Mouse (Mus musculus): Measurements from ENCODE around the gene Gm9603. TPM values are rescaled to one million over a fixed set of nuclear protein-coding genes. Genes with fewer than 3 reads are reported as not detected.

Gm9603 gene
- polyA plus RNA-seq (2015; fragmentation: Nextera tagmentation; extraction: Ambion mirVana), result not detected in 2 replicates

GRCm38 (mm10) chr14:5687357-5687756, at the start of gene Gm9603:
Gene Gm9603, minus strand, starts transcription at chr14:5687457.

GRCm38 (mm10) chr14:5632928-5633327, 54.3 kb downstream of the Gm9603 start, which contains the start of gene Gm8265:
Gene Gm8265, minus strand, starts transcription at chr14:5633028.

Other genes with a start within 250 kb of the Gm9603 start
- 0.13 TPM in 1 of 2 replicates, not detected in the other for gene Gm3194, start 232.0 kb downstream of the Gm9603 start, polyA plus RNA-seq (2015; fragmentation: Nextera tagmentation; extraction: Ambion mirVana)
- not detected in 2 replicates for gene Gm8246, start 209.6 kb downstream of the Gm9603 start, polyA plus RNA-seq (2015; fragmentation: Nextera tagmentation; extraction: Ambion mirVana)
- gene Gm3187, start 203.2 kb downstream of the Gm9603 start, polyA plus RNA-seq (2015; fragmentation: Nextera tagmentation; extraction: Ambion mirVana), result not detected in 2 replicates
- gene Gm3488, start 185.8 kb downstream of the Gm9603 start, polyA plus RNA-seq (2015; fragmentation: Nextera tagmentation; extraction: Ambion mirVana), result 0.12 and 0.24 TPM in 2 replicates
- not detected in 2 replicates for gene Gm3532, start 149.0 kb downstream of the Gm9603 start, polyA plus RNA-seq (2015; fragmentation: Nextera tagmentation; extraction: Ambion mirVana)
- not detected in 2 replicates for gene Gm8265, start 54.4 kb downstream of the Gm9603 start, polyA plus RNA-seq (2015; fragmentation: Nextera tagmentation; extraction: Ambion mirVana)
- gene Gm3373, start 54.1 kb upstream of the Gm9603 start, polyA plus RNA-seq (2015; fragmentation: Nextera tagmentation; extraction: Ambion mirVana), result 0.08 TPM in 1 of 2 replicates, not detected in the other
- 0.18 TPM in 1 of 2 replicates, not detected in the other for gene Gm3383, start 120.5 kb upstream of the Gm9603 start, polyA plus RNA-seq (2015; fragmentation: Nextera tagmentation; extraction: Ambion mirVana)
- gene Gm3424, start 142.9 kb upstream of the Gm9603 start, polyA plus RNA-seq (2015; fragmentation: Nextera tagmentation; extraction: Ambion mirVana), result not detected in 2 replicates
- gene Gm8237, start 192.9 kb upstream of the Gm9603 start, polyA plus RNA-seq (2015; fragmentation: Nextera tagmentation; extraction: Ambion mirVana), result 0.06 and 0.08 TPM in 2 replicates

Measured in spleen, postnatal 0 days (tissue).